Mouse (Mus musculus) cerebellum, adult 2 months (tissue): ENCODE results near the gene Morn1. TPM values are rescaled to one million over a fixed set of nuclear protein-coding genes. Genes with fewer than 3 reads are reported as not detected.

Source experiments
- DNase-seq, 2 experiments: peaks; one replicate each; pipeline ENCODE4 v3.0.0; 2021
- H3K27ac ChIP-seq: fragments of 200-500 bp; 2 replicates; pipeline ENCODE4 v1.5.1; 2012; ENCODE audit warnings: low read length, control low read depth, inconsistent platforms; ENCODE audit not compliant: insufficient read depth
- H3K27me3 ChIP-seq: fragments of 200-500 bp; 2 replicates; pipeline ENCODE4 v1.6.1; 2012; ENCODE audit warnings: inconsistent platforms, mild to moderate bottlenecking, low read length, moderate library complexity; ENCODE audit not compliant: control insufficient read depth, insufficient read depth
- H3K4me1 ChIP-seq: fragments of 200-500 bp; 2 replicates; pipeline ENCODE4 v1.6.1; 2011; ENCODE audit warnings: low read length; ENCODE audit not compliant: control insufficient read depth, insufficient read depth
- H3K4me3 ChIP-seq: fragments of 200-500 bp; replicated peaks from 2 replicates; pipeline ENCODE3; 2011; ENCODE audit warnings: mild to moderate bottlenecking, low read depth, low read length, control low read depth; ENCODE audit not compliant: insufficient read depth
- CTCF ChIP-seq: fragments of 200-500 bp; IDR thresholded peaks from 2 replicates; pipeline ENCODE4 v1.5.1; 2011; ENCODE audit warnings: low read depth, mild to moderate bottlenecking, control low read depth, low read length, moderate library complexity, borderline replicate concordance; ENCODE audit not compliant: insufficient read depth
- POLR2A ChIP-seq: fragments of 200-500 bp; IDR thresholded peaks from 2 replicates; pipeline ENCODE4 v1.6.1; 2011; ENCODE audit warnings: low read length, control low read depth, borderline replicate concordance; ENCODE audit not compliant: insufficient read depth
- WGBS: fragments of 180-500 bp; shearing (Covaris S2); methylation state at CpG from one replicate; pipeline ENCODE4 v1.1.7; 2018; 5-methylcytosine and 5-hydroxymethylcytosine counted together
- polyA plus RNA-seq: library from polyadenylated mRNA; depleted of rRNA; stranded (reverse); fragments of >200 nt; gene quantifications from 2 replicates; pipeline ENCODE4 v1.2.3, GENCODE M21; 2012

The Morn1 gene
- polyA plus RNA-seq, 1 experiment, result 15.6 TPM

- H3K4me1 ChIP-seq, result peaks cover 41% of the 10 kb centered on the region
- 67% methylated on average over 10 of the region's 10 CpGs for WGBS
- no peak for DNase-seq
- no peak within 1 kb of the TSS for H3K4me3 ChIP-seq
- TF ChIP-seq POLR2A, result no peak
- no peaks in the 10 kb centered on the region for H3K27me3 ChIP-seq
- H3K27ac ChIP-seq, result no peak within 1 kb of the TSS
Observed at GRCm38 (mm10) chr4:155056724-155057123, 29.7 kb upstream of the Morn1 start, which contains the start of gene Plch2. Gene Plch2, minus strand, starts transcription at chr4:155056784.

- no peak for DNase-seq
- Histone ChIP-seq H3K4me3 (no peak overlapping the region), H3K27me3 (no peaks in the 10 kb centered on the region), H3K4me1 (peaks cover 30% of the 10 kb centered on the region), H3K27ac (no peak overlapping the region)
- no peak for TF ChIP-seq POLR2A
- no peak for TF ChIP-seq CTCF
- 79% methylated on average over 10 of the region's 10 CpGs for WGBS
Observed at GRCm38 (mm10) chr4:155058325-155058724, 28.1 kb upstream of the Morn1 start.

GRCm38 (mm10) chr4:155063895-155064294, 22.5 kb upstream of the Morn1 start:
- peaks cover 15% of the 10 kb centered on the region for H3K4me1 ChIP-seq
- WGBS, result 79% methylated on average over 3 of the region's 3 CpGs
- H3K27ac ChIP-seq, result no peak overlapping the region
- DNase-seq, result no peak
- no peaks in the 10 kb centered on the region for H3K27me3 ChIP-seq
- no peak for TF ChIP-seq CTCF
- no peak for TF ChIP-seq POLR2A
- H3K4me3 ChIP-seq, result no peak overlapping the region

GRCm38 (mm10) chr4:155064474-155064873, 21.9 kb upstream of the Morn1 start:
- WGBS, result 84% methylated on average over 2 of the region's 2 CpGs
- DNase-seq, result no peak
- no peak for TF ChIP-seq CTCF
- no peak for TF ChIP-seq POLR2A
- peaks cover 20% of the 10 kb centered on the region for H3K4me1 ChIP-seq
- H3K27me3 ChIP-seq, result no peaks in the 10 kb centered on the region
- H3K4me3 ChIP-seq, result no peak overlapping the region
- no peak overlapping the region for H3K27ac ChIP-seq

- peak; percentile 89 for TF ChIP-seq CTCF
- TF ChIP-seq POLR2A, result no peak
- peak overlapping the region; percentile 22; the same call in 1 of the 2 replicates for H3K27ac ChIP-seq
- peak overlapping the region; percentile 14 for H3K4me3 ChIP-seq
- WGBS, result 5% methylated on average over 15 of the region's 15 CpGs
- no peaks in the 10 kb centered on the region for H3K27me3 ChIP-seq
- DNase-seq, result peak; percentile 88 to 94
- peaks cover 37% of the 10 kb centered on the region for H3K4me1 ChIP-seq
Observed at GRCm38 (mm10) chr4:155065970-155066833, 20.2 kb upstream of the Morn1 start.

- under 1% methylated on average over 48 of the region's 48 CpGs for WGBS
- H3K27ac ChIP-seq, result peak within 1 kb of the TSS; percentile 62
- TF ChIP-seq POLR2A (peak; percentile 89), CTCF (no peak)
- peaks cover 40% of the 10 kb centered on the region for H3K4me1 ChIP-seq
- no peaks in the 10 kb centered on the region for H3K27me3 ChIP-seq
- peak within 1 kb of the TSS; percentile 73 for H3K4me3 ChIP-seq
- peak; percentile 97 for DNase-seq
Observed at GRCm38 (mm10) chr4:155066834-155067522, 19.4 kb upstream of the Morn1 start, which contains the start of gene Pex10. Gene Pex10, plus strand, starts transcription at chr4:155067016.

- Histone ChIP-seq H3K27ac (no peak overlapping the region), H3K4me1 (peaks cover 40% of the 10 kb centered on the region), H3K4me3 (peak overlapping the region; percentile 73), H3K27me3 (no peaks in the 10 kb centered on the region)
- TF ChIP-seq CTCF (no peak), POLR2A (no peak)
- WGBS, result 83% methylated on average over 20 of the region's 20 CpGs
- DNase-seq, result peak in 1 of 2 experiments; percentile 50
Observed at GRCm38 (mm10) chr4:155068357-155068972, 17.9 kb upstream of the Morn1 start.
